Mouse (Mus musculus): ENCODE results near the gene Itpkb. TPM values are rescaled to one million over a fixed set of nuclear protein-coding genes. Genes with fewer than 3 reads are reported as not detected.

Gene Itpkb
- 1.3 and 1.4 TPM in 2 replicates for polyA plus RNA-seq (2015; fragmentation: Nextera tagmentation; extraction: Ambion mirVana)

DNA sequence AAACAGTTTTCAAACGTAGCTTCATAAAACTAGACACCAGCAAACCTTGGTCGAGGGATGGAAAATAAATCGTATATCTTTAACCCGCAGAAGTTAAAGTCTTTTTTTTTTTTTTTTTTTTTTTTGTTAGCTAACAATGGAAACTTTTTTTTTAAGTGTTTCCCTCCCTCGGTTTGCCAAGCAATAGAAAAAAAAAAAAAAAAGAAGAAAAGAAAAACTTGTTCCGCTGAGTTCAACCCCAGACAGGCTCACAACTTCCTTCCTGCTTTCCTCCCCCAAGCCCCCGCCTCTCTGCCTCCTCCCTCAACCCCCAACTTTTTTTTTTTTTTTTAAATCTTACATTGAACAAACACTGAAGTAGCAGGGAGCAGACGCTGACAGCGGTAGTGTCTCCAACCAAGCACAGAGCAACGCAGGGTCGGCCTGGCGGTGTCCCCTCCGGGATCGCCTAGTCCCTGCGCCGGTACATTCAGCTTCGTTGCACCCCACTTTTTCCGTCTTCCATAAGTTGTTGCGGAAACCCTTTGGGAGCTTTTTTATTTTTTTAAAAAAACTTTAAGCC, at the start of gene Itpkb:
Itpkb (plus strand) TSS at position 341 of the 562 bp plus-strand sequence.
- DNase-seq (peak; percentile 61), ATAC-seq (peak; percentile 59)
- H3K4me1 ChIP-seq (ENCODE audit: insufficient read depth), result peaks cover 34% of the 10 kb centered on the region
- H3K4me2 ChIP-seq (ENCODE audit: low read depth, low read length), result peak within 1 kb of the TSS; percentile 92
- H3K36me3 ChIP-seq (replicated peaks; ENCODE audit: insufficient read depth, low read length), result peaks cover 3% of the 10 kb centered on the region; the same call in 1 of the 2 replicates
- H3K4me3 ChIP-seq (ENCODE audit: low read depth, low read length), result peak within 1 kb of the TSS; percentile 72
- peak within 1 kb of the TSS; percentile 91 for H3K27ac ChIP-seq (ENCODE audit: low read depth)
- H3K9me3 ChIP-seq (ENCODE audit: low read length), result no peaks in the 10 kb centered on the region
- 1% methylated on average over 19 of the region's 19 CpGs for WGBS (ENCODE audit: insufficient replicate concordance)
- peaks cover 40% of the 10 kb centered on the region for H3K27me3 ChIP-seq (ENCODE audit: insufficient read depth, low read length)
- TF ChIP-seq CTCF (IDR thresholded peaks at IDR 0.05; ENCODE audit: low read depth) (no peak), EP300 (IDR thresholded peaks at IDR 0.05; ENCODE audit: low read depth) (no peak)
- H3K9ac ChIP-seq (replicated peaks), result peak within 1 kb of the TSS; percentile 70

DNA sequence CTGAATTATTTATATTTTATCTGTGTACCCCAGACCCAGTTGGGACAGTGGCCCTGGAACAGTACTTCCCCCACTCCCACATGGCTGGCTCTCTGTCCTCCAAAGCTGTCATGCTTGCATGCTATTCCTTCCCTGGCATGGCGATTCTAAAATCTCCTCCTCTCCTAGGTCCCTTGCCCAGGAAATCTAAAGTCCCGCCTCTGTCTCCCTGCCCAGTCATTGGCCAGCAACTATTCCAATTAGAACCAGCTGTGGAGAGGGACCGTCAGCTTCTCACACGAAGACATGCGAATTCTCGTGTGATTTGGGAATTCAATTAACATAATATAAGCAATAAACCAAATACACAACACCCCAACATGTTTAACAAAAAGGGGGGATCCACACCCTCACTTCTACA, 47.7 kb upstream of the Itpkb start:
- no peaks in the 10 kb centered on the region for H3K9me3 ChIP-seq (ENCODE audit: low read length)
- DNase-seq (no peak), ATAC-seq (no peak)
- no peaks in the 10 kb centered on the region for H3K36me3 ChIP-seq (replicated peaks; ENCODE audit: insufficient read depth, low read length)
- no peak overlapping the region for H3K4me2 ChIP-seq (ENCODE audit: low read depth, low read length)
- H3K27me3 ChIP-seq (ENCODE audit: insufficient read depth, low read length), result no peaks in the 10 kb centered on the region
- H3K9ac ChIP-seq (replicated peaks), result no peak overlapping the region
- WGBS (ENCODE audit: insufficient replicate concordance), result 82% methylated on average over 6 of the region's 6 CpGs
- TF ChIP-seq EP300 (IDR thresholded peaks at IDR 0.05; ENCODE audit: low read depth), result no peak
- no peak for TF ChIP-seq CTCF (IDR thresholded peaks at IDR 0.05; ENCODE audit: low read depth)
- H3K27ac ChIP-seq (ENCODE audit: low read depth), result no peak overlapping the region
- no peak overlapping the region for H3K4me3 ChIP-seq (ENCODE audit: low read depth, low read length)
- H3K4me1 ChIP-seq (ENCODE audit: insufficient read depth), result peaks cover 16% of the 10 kb centered on the region

DNA sequence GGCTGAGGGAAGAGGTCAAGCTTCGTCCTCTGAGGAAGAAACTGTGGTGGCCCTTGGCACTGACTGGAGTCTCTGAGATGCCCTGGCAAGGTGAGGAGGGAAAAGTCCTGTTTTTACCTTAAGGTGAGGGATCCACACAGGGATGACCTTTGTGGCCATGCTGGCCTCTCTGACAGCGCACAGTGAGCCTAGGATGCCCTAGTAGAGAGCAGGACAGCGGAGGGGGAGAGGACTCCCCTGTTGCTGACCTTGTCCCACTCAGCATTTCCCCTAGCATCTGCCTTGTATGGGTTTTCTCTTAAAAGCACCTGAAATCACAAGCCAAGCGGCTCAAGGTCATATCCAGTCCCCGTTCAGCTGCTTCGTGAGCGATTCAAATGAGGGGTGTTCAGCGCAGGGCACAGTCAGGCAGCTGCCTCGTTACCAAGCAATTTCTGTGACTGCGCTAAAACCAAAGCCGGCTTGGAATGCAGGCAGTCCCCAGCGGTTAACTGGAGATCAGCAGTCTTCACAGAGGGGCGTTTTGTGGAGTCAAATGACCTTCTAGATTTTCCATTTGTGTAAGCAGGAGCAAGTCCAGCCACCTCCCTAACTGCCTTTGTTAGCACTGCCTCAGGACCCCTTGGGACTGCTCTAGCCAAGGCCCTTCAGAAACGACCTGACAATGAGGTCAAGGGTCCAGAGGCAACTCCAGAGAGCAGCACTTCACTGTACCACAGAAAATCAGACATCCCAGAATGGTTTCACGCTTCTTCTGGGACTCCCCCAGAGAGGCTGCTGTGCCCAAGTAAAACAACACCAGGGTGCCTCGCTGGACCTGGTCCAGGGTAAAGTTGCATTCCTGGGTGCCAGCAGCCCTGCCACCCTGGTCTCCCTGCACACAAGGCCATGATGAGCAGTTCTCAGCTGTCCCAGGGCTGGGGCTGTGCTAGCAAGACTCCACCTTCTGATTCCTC, 46.2 kb upstream of the Itpkb start:
- Histone ChIP-seq H3K4me1 (ENCODE audit: insufficient read depth) (peaks cover 15% of the 10 kb centered on the region), H3K4me2 (ENCODE audit: low read depth, low read length) (no peak overlapping the region), H3K27me3 (ENCODE audit: insufficient read depth, low read length) (no peaks in the 10 kb centered on the region), H3K9ac (replicated peaks) (no peak overlapping the region), H3K36me3 (replicated peaks; ENCODE audit: insufficient read depth, low read length) (no peaks in the 10 kb centered on the region), H3K27ac (ENCODE audit: low read depth) (no peak overlapping the region), H3K4me3 (ENCODE audit: low read depth, low read length) (no peak overlapping the region), H3K9me3 (ENCODE audit: low read length) (no peaks in the 10 kb centered on the region)
- 35% methylated on average over 16 of the region's 16 CpGs for WGBS (ENCODE audit: insufficient replicate concordance)
- ATAC-seq (no peak), DNase-seq (no peak)
- no peak for TF ChIP-seq EP300 (IDR thresholded peaks at IDR 0.05; ENCODE audit: low read depth)
- peak; percentile 9; the same call in 1 of the 2 replicates for TF ChIP-seq CTCF (IDR thresholded peaks at IDR 0.05; ENCODE audit: low read depth)

DNA sequence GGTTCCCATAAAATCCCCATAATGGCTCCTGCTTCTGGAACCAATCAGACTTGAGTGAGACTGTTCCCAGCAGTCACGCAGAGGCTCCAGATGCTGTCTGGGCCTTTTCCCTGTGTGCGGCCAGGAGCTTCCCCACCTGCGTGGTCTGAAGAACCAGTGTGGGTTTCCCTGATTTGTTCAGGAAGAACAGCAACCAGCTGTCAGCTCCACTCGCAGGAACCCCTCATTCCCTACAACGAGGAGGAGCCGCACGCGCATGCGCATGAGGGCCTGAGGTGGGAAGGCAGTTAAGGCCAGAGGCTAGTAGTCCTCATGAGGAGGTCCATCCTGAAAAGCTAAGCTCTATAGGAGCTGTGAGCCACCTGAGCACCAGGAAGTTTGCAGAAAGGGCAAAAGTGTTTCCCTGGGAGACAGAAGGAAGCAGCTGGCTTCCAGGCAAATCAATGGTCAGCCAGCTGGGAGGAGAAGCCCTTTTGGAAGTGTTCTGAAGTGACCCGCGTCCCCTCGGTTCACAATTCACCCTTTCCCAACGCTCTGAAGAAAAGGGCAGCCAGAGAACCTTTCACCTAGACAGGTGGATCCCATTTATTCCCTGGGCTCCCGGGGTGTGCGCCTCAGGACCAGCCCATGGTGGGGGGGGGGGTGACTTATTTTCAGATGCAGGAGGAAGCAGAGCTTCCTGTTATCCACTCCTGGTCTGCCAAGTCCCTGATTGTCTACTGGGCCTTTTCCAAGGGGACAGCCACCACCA, 44.0 kb upstream of the Itpkb start:
- TF ChIP-seq EP300 (IDR thresholded peaks at IDR 0.05; ENCODE audit: low read depth) (no peak), CTCF (IDR thresholded peaks at IDR 0.05; ENCODE audit: low read depth) (no peak)
- Histone ChIP-seq H3K27me3 (ENCODE audit: insufficient read depth, low read length) (no peaks in the 10 kb centered on the region), H3K4me2 (ENCODE audit: low read depth, low read length) (no peak overlapping the region), H3K4me3 (ENCODE audit: low read depth, low read length) (no peak overlapping the region), H3K36me3 (replicated peaks; ENCODE audit: insufficient read depth, low read length) (no peaks in the 10 kb centered on the region), H3K9ac (replicated peaks) (no peak overlapping the region), H3K4me1 (ENCODE audit: insufficient read depth) (peaks cover 7% of the 10 kb centered on the region), H3K9me3 (ENCODE audit: low read length) (no peaks in the 10 kb centered on the region), H3K27ac (ENCODE audit: low read depth) (no peak overlapping the region)
- no peak for DNase-seq
- 69% methylated on average over 15 of the region's 15 CpGs for WGBS (ENCODE audit: insufficient replicate concordance)
- ATAC-seq, result no peak

DNA sequence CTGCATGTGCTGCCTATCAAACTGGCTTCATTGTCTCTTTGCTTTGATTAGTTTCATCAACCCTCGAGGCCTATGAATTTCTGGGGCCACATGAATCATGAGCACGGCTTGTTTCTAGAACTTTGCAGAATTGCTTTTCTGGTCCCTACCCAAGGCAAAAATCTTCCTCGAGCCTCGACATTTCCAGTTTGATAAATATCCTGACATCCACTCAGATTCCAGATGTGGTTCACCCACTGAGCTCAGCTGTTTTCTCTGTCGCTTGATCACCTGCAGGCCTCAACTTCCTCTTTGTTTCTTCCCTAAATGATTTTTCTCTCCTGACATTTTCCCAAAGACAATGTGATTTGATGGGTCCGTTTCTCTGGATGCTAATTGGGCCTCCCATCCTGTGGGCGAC, 42.1 kb upstream of the Itpkb start:
- TF ChIP-seq CTCF (IDR thresholded peaks at IDR 0.05; ENCODE audit: low read depth) (no peak), EP300 (IDR thresholded peaks at IDR 0.05; ENCODE audit: low read depth) (no peak)
- Histone ChIP-seq H3K9ac (replicated peaks) (no peak overlapping the region), H3K27ac (ENCODE audit: low read depth) (no peak overlapping the region), H3K9me3 (ENCODE audit: low read length) (no peaks in the 10 kb centered on the region), H3K4me3 (ENCODE audit: low read depth, low read length) (no peak overlapping the region), H3K36me3 (replicated peaks; ENCODE audit: insufficient read depth, low read length) (no peaks in the 10 kb centered on the region), H3K27me3 (ENCODE audit: insufficient read depth, low read length) (no peaks in the 10 kb centered on the region), H3K4me2 (ENCODE audit: low read depth, low read length) (no peak overlapping the region), H3K4me1 (ENCODE audit: insufficient read depth) (peaks cover 7% of the 10 kb centered on the region)
- ATAC-seq (no peak), DNase-seq (no peak)
- WGBS (ENCODE audit: insufficient replicate concordance), result 65% methylated on average over 7 of the region's 7 CpGs
